Mouse (Mus musculus): ENCODE results near the gene Atpaf1.

- TF ChIP-seq CTCF (IDR thresholded peaks at IDR 0.05; ENCODE audit: extremely low read depth, insufficient read length, insufficient replicate concordance, low read depth, low read length) = no peak
- no peak for TF ChIP-seq POLR2A (IDR thresholded peaks at IDR 0.05; ENCODE audit: low read depth, low read length)
Measured at GRCm38 (mm10) chr4:115850631-115851030, 66.0 kb downstream of the Atpaf1 start.

Data from small intestine, adult 2 months (tissue).